Mouse (Mus musculus) heart, postnatal 4 days (tissue): ENCODE measurements around the gene Snapc4. TPM values are rescaled to one million over a fixed set of nuclear protein-coding genes. Genes with fewer than 3 reads are reported as not detected.
A peak's percentile ranks its signal among the peaks of the same experiment; 100 is the strongest.
"Not testable (repeated sequence)": the region's sequence is repeated elsewhere in the genome, so short reads cannot be mapped to it uniquely, and the experiment has no call there.

ENCODE experiments used
- DNase-seq: peaks from one replicate; pipeline ENCODE4 v3.0.0; 2021
- total RNA-seq, 2 experiments: library from RNA; stranded (reverse); gene quantifications; 2 replicates each; pipeline ENCODE4 v1.2.3; 2021

The Snapc4 gene
- 10 to 100 TPM; 20.8 to 21.0 TPM for total RNA-seq

DNA sequence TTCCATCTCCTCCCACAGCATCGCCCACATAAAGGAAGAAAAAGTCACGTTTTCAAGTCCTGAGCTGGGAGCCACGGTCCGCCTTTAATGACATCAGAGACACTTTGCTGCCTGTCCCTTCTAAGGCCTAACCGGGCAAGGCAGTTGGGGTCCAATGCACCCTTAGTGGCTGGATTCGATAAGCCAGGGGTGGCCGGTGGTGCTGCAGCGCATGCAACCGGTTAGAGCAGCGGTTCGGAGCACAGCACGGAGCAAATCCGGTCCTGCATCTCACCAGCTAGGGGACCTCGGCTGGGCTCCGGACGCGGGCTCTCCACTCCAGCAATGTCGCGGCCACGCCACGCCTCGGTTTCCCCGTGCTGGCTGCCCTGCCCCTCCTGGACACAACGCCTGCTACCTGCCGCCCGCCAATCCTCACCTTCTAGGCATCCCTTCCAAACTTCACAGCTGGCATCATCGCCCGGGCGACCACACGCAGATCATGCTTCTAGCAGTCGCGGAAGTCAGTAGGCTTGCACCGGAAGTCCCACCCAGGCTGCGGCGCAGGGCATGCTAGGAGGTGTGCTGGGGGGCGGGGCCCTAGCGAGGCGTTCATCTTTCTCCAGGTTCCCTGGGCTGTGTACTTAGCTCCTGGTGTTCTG is at the start of gene Snapc4:
TSS of gene Snapc4 (minus strand) at position 523 of the 641 bp plus-strand sequence.
- peak; percentile 85 for DNase-seq

- no peak for DNase-seq
Measured at GRCm38 (mm10) chr2:26429851-26430250, 49.4 kb upstream of the Snapc4 start.

DNA sequence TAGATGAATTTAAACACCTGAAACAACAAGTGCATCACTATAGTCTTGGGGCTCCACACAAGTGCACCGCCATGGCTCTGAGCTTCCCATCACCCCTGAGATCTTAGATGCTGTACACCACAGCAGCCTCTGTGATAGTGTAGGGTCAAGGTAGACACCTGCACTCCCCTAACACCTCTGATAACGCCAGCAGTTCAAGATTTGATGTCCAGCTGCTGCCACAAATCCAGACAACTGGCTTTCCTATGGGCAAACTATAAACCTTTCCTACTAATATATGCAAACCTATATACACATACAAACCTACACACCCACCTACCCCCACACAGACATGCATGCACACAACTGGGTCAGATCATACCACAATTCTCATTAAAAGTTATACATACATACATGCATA is 44.1 kb upstream of the Snapc4 start:
- DNase-seq = no peak

DNA sequence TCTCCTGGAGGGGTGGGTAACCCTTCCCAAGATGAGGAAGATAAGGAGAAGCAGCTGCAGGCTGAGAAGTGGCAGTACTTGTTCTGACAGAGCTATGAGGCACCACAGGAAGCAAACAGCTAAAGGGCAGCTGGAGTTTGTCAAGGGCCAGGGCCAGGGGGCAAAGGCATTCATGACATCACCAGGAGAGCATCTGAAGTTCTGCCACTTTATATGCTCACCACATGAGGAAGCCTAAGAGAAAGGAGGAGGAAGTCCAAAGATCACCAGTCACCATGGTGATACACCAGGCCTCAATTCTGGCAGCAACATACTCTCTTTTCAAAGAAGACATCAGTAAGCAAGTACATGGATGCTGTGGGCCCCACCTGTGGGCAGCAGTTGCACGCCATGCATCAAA is 42.6 kb upstream of the Snapc4 start:
- no peak for DNase-seq

GRCm38 (mm10) chr2:26421969-26422368 is 41.5 kb upstream of the Snapc4 start:
- DNase-seq = no peak

DNA sequence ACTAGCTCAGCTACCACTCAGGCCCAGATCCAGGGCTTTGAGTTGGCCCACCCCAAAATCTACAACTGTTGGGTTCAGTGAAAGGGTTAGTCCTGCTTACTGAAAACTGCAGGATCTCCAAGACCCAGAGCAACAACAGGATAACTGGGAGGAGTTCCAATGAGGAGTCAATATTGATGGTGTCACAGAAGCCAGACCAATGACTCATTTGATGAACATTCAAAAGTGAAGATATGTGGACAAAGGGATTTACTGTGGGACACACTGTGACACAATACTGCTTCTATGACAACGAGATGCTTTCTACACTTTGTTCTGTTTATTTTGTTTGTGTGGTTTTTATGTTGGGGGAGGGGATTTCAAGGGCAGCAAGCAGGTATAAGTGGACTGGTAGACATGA is 37.7 kb upstream of the Snapc4 start:
- DNase-seq = no peak

DNA sequence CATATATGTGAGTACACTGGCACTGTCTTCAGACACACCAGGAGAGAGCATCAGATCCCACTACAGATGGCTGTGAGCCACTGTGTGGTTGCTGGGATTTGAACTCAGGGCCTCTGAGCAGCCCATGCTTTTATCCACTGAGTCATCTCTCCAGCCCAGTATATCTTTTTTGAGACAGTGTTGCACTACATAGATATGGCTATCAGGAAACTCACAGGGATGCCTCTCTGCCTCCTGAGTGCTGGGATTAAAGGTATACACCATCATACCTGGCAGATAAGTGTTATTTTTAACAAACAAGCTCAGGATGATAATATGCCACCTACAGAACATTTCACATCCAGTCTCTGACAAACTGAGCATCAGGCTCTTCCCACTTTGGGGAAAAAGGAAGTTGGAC is 36.6 kb upstream of the Snapc4 start:
- DNase-seq = no peak

DNA sequence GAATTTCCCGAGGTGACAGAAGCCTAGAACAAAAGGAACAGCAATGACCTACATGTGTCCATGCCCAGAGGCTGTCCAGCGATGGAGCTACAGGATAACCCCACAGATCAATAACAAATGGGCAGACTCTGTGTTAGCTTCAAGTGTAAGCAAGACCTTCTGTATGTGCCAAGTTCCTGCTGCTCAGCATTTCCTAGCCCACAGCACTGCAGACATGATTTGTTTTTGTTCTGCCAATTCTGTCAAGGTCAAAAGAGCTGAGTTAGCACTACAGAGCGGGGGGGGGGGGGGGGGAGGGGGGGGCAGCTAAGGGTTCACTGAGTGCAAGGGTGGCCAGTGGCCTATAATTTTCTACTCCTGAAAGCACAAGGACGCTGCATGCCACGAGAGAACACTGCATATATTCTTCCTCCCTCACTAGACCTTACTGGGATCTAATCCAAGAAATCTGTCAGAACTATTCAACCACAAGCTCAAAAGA is 30.5 kb upstream of the Snapc4 start:
- DNase-seq = no peak

- no peak for DNase-seq
Measured at GRCm38 (mm10) chr2:26410091-26410490, 29.6 kb upstream of the Snapc4 start.

GRCm38 (mm10) chr2:26409362-26409761 is 28.9 kb upstream of the Snapc4 start:
- DNase-seq = no peak

- DNase-seq = peak; percentile 99
Measured at GRCm38 (mm10) chr2:26408515-26409356, 28.3 kb upstream of the Snapc4 start, which contains the start of gene Inpp5e. Gene Inpp5e, minus strand, starts transcription at chr2:26409203.

GRCm38 (mm10) chr2:26403306-26403705 is 22.9 kb upstream of the Snapc4 start:
- no peak for DNase-seq

GRCm38 (mm10) chr2:26402265-26402664 is 21.8 kb upstream of the Snapc4 start:
- no peak for DNase-seq

- no peak for DNase-seq
Measured at GRCm38 (mm10) chr2:26401023-26401422, 20.6 kb upstream of the Snapc4 start.

GRCm38 (mm10) chr2:26400296-26400695 is 19.8 kb upstream of the Snapc4 start:
- no peak for DNase-seq

DNA sequence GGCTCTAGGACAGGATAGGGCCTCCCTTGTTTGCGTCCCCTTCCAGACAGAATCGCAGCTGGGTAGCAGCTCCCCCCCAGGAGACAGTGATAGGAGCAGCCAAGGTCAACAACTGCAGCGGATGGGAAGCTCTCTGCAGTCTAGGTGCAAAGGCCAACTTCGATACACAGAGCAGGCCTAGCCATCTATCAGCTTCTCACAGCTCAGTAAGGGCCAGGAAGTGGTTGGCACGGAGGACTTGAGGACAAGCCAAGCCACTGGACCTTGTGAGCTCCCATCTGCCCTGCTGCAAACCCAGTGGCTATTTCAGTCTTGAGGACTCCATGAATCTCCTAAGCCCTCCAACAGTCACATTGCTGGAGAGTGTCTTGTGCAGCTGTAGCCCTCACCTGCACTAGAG is 19.2 kb upstream of the Snapc4 start:
- DNase-seq = peak; percentile 27

DNA sequence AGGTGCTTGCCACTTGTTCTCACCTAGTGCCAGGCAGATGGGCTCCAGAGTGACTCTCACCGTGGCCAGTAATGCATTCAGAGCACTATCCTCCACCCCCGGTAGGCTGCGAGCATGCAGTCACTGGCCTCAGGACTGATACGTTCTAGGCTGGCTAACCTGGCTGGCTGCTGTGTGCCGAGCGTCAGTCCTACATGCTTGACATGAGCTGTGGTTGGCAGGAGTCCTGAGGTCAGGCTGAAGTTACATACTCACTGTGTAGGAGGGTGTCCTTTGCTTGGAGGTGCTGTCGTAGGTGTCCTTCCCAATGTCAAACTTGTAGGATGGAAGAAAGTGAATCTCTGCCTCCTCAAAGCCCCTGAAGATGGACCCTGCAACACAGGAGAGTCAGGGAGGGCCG is 18.5 kb upstream of the Snapc4 start:
- no peak for DNase-seq

GRCm38 (mm10) chr2:26391617-26392016 is 11.2 kb upstream of the Snapc4 start:
- no peak for DNase-seq

- no peak for DNase-seq
Measured at GRCm38 (mm10) chr2:26390954-26391353, 10.5 kb upstream of the Snapc4 start.

DNA sequence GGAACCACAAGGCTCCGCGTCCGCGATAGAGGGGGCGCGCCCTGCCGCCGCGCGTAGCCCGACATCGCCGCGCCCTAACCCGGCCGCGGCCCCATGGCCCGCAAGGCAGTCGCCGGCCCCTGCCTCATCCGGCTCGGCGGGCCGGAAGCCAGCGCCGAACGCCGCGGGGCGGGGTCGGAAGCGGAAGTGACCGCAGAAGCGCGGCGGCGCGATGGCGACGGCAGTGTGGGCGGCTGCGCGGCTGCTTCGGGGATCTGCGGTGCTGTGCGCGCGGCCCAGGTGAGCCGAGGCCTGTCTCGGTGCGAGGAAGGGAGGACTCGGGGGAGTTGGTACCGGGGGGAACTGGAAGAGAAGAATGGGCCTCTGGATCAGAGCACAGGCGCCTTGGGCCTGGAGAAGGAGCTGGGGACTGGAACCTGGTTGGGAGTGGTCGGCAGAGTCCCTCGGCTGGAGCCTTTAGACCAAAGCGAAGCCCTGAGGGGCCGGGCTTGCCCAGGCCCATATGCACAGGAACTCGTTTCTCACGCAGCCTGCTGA is 8.8 kb upstream of the Snapc4 start, which contains the start of the genes Entr1 and Pmpca:
TSS of gene Entr1 (minus strand) at position 163 of the 537 bp plus-strand sequence.
TSS of gene Pmpca (plus strand) at position 186 of the 537 bp plus-strand sequence.
- peak; percentile 89 for DNase-seq

GRCm38 (mm10) chr2:26388682-26389153 is 8.3 kb upstream of the Snapc4 start:
- DNase-seq = peak; percentile 46

- DNase-seq = no peak
Measured at GRCm38 (mm10) chr2:26387713-26388112, 7.3 kb upstream of the Snapc4 start.

- DNase-seq = not testable (repeated sequence)
Measured at GRCm38 (mm10) chr2:26380871-26381270, 418 bp upstream of the Snapc4 start.
